Mouse (Mus musculus): ENCODE measurements around the gene Prima1.

Gene Prima1

DNA sequence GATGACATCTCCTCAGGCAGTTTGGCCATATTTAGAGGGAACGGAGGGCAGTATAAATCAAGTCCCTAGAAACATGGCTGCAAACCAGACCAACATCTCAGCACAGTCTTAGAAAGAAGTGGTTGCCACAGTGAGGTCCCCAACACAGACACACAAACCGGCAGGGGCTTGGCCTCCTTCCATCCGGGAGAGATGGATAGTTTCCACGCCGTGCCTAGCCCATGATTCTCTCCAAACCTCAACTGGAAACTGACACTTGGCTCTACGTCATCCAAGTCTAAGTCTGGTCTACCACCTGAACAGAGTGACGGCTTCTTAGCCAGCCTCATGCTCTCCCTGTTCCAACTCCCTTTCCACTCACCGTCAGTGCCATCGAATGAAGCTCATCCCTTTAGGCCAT, 18.3 kb downstream of the Prima1 start:
- no peak for DNase-seq

- no peak for DNase-seq
Measured at GRCm38 (mm10) chr12:103215877-103216610, 25.9 kb downstream of the Prima1 start.

DNA sequence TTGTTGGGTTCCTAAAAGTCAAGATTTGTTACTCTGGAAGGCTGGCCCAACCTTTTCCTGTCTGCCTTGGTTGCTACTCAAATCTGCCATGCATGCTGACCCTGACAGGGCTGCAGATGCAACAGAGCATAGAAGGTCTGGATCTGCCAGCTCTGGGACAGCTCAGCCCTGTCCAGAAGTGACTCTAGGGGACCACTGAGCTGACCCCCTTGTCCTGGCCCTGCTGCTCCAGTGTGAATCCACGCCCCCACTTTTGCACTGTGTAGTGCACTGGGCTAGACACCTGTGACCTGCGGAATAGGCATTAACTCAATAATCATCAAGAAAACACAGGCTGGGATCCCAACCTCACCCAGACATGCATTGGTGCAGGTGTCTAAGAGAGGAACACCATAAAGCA, 27.2 kb downstream of the Prima1 start:
- no peak for DNase-seq

GRCm38 (mm10) chr12:103214270-103214669, 27.7 kb downstream of the Prima1 start:
- peak; percentile 36 for DNase-seq

- DNase-seq, result no peak
Measured at GRCm38 (mm10) chr12:103213591-103213990, 28.4 kb downstream of the Prima1 start.

- no peak for DNase-seq
Measured at GRCm38 (mm10) chr12:103211078-103211477, 30.9 kb downstream of the Prima1 start.

DNA sequence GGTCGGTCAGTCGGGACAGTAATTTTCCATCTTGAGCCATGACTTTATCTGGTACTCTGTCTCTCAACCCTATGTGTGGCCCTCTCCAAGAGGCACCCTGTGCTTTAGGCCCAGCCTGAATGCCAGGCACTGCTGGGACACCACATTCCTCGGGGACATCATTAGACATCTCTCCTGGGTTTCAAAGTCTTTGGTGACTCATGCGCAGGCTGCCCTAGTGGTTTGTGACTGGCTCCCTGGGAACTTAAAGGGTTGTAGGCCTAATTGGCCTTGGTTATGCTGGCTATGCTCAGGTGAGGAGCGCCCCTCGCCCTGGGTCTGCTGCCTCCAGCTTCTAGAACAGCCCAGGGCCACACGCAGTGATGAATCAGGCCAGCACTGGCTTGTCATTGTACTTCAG, 32.4 kb downstream of the Prima1 start:
- DNase-seq, result no peak

- no peak for DNase-seq
Measured at GRCm38 (mm10) chr12:103205561-103205960, 36.4 kb downstream of the Prima1 start.

GRCm38 (mm10) chr12:103202592-103203544, 39.1 kb downstream of the Prima1 start:
- DNase-seq, result peak; percentile 33

GRCm38 (mm10) chr12:103192996-103193395, 49.0 kb downstream of the Prima1 start:
- DNase-seq, result no peak

DNA sequence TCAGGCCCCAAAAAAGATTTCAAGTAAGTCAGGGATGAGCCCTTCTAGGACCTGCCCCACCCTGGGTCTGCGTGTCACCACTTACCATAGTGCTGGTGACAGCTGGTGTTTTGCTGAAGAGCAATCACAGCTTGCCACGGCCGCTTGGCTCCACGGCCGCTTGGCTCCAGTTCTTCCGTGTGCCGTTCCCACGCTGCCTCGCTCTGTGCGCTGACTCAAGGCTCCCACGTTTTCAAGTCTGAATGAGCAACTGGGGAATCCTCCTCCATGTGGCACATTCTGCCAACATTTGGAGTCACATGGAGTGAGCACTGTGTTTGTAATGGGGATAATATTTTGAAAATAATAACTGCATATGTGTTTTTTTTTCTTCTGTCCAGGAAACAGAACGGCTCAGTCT, 52.2 kb downstream of the Prima1 start:
- DNase-seq, result peak; percentile 36

DNA sequence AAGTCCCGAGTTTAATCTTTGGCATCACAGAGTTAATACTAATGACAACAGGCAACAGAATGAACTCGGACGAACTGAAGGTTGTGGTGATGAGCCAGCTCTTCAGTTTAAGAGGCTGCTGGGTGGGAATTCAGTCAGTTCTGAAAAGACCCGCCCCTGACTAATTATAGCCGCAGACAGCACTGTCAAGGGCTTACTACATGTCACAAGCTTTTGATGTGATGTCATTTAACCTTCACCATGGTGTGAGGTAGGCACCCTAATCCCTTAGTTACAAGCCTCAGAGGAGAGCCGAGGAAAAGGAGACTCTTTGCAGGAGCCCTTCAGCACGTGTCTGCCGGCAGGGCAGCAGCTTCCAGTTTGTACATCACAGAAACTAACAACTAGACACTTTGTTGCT, 53.7 kb downstream of the Prima1 start:
- no peak for DNase-seq

- DNase-seq, result no peak
Measured at GRCm38 (mm10) chr12:103187020-103187419, 54.9 kb downstream of the Prima1 start.

GRCm38 (mm10) chr12:103183057-103183456, 58.9 kb downstream of the Prima1 start:
- DNase-seq, result no peak

DNA sequence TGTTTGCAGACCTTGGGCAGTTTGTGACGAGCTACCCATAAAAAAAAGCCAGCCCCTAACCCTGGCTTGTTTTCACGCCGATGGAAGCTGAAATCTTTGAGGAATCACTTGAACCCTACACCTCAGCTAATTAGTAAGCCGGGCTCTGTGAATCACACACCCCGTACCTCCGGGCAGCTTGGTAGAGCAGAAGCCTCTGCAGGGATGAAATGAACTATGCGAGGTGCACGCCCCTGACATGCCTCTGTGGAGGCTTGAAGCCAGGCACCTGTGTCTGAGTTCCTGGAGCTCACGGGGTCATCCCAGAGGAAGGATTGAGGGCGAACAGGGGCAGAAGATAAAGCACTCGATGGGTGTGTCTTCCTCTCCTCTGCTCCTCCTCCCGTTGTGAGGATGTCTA, 73.1 kb downstream of the Prima1 start:
- DNase-seq, result no peak

DNA sequence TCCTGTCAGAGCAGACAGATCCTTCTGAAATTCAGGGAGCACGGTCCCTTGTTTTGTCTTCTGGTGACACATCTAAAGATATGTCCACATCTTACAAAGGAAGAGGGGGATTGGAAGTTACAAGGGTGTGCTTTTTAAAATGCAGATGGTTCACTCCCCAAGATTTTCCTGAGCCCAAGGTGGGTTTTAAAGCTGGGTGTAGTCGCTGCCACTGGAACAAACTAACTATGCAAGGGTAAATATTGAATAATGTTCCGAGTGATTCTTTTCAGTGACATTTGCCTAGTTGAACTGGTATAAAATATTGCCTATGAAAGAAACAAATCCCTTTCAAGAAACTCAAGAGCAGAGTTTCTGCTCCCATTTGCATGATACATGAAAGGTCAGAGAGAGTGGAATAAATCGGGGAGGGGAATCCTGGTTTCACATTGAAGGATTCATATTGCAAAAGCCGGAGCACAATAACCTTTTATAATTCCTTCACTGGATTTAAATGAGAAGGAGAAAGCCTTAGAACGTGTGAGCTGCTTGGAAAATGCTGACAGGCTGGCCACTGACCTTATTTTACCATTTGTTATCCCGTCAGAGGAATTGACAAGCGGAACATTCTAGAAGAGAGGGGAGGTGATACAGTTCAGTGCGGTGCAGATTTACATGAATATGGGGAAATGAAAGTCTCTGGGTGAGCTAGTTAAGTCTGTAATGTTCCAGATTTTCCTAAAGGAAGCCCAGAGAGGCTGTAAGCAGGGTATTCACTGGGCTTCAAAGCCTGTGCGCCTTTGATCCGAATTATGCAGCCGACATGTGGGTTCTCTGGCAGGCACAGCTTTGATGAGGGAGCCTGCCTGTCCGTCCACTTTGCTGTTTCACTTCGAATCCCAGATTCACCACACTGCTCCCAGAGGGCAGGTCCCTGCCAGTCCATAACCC, 77.6 kb downstream of the Prima1 start:
- DNase-seq, result no peak

GRCm38 (mm10) chr12:103163596-103163995, 78.4 kb downstream of the Prima1 start:
- DNase-seq, result no peak

DNA sequence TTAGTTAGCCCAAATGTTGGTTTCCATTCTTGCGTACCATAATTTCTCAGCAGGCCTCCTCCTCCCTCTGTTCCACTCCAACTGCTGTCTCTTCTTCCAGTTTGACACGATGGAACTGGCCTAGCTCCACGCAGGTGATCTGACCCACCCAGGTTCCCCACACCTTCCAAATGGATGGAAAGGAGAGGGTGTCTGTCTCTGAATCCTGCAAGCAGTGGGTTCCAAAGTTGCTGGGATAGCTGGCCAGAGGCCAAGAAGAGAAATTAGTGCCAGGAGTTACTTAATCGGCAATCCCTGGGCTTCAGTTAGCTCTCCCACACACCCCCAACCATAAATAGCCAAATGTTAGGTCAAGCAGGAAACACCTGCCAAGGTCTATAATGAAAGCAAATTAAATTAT, 81.2 kb downstream of the Prima1 start:
- no peak for DNase-seq

- DNase-seq, result no peak
Measured at GRCm38 (mm10) chr12:103159016-103159415, 82.9 kb downstream of the Prima1 start.

- no peak for DNase-seq
Measured at GRCm38 (mm10) chr12:103157129-103157910, 84.6 kb downstream of the Prima1 start.

DNA sequence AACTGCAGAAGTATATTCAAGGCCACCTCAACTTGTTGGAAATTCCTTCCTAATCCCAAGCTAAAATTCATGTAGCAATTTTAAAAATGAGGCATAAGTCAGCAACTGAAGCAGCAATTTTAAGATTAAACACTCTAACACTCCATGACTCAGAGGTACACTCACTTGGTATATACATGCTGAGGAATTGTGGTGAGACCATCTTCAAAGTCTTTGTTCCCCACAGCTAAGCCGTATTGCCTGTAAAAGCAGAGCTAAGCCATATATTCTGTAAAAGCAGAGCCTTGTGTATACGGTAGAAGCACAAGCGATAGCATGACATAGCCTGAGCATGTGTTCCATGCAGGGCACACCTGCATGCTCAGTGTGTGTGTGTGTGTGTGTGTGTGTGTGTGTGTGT, 86.5 kb downstream of the Prima1 start:
- no peak for DNase-seq

DNA sequence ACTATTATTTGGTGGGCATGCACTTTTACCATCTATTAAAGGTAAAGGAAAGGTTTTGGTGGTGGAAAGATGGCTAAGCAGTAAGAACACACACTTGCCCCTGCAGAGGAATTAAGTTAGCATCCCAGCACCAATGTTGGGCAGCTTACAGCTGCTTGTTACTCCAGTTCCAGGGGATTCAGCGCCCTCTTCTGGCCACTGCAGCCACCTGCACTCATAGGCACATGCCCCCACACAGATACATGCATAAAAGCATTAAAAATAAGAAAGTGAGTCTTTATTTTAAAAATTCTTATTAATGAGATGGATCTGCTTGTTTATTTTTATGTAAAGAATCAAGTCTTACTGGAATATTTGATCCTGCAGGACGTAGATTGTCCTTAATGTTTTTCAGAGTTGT, 87.0 kb downstream of the Prima1 start:
- no peak for DNase-seq
